Mouse (Mus musculus) gastrocnemius, postnatal 36 days (tissue): ENCODE measurements at regions not wholly inside any gene's neighbourhood (a gene's known extent, or its start where the extent isn't known, plus 50 kb on each side); places are given as distances from the start of the nearest gene placed in this dataset.

Experiments used
- DNase-seq, 2 experiments: peaks; one replicate each; pipeline ENCODE4 v3.0.0; 2022
- intact Hi-C: fragments of 180-260 bp; cut with DNase I; formaldehyde crosslinking; loops from one replicate; pipeline ENCODE4 v1.15.1; 2025

GRCm38 (mm10) chr9:85388775-85389393 is 61.7 kb upstream of the Tent5a start:
- DNase-seq, result no peak
- intact Hi-C loops, result no loop called here

GRCm38 (mm10) chr9:85382413-85382812 is 55.3 kb upstream of the Tent5a start:
- no peak for DNase-seq
- intact Hi-C loops, result no loop called here

GRCm38 (mm10) chr9:85380756-85381155 is 53.6 kb upstream of the Tent5a start:
- no peak for DNase-seq
- intact Hi-C loops, result no loop called here

- intact Hi-C loops, result no loop called here
Measured at GRCm38 (mm10) chr9:85379135-85379534, 52.0 kb upstream of the Tent5a start.

More at GRCm38 (mm10) chr9:85379135-85379534, 52.0 kb upstream of the Tent5a start:
- DNase-seq, result no peak
